Mouse (Mus musculus): ENCODE results near the gene Sept5. TPM values are rescaled to one million over a fixed set of nuclear protein-coding genes. Genes with fewer than 3 reads are reported as not detected.

Gene Sept5
- polyA plus RNA-seq, 1 experiment from 2014 or later: 262 TPM

GRCm38 (mm10) chr16:18636804-18637203 is 7.0 kb upstream of the Sept5 start:
- 65% methylated on average over 3 of the region's 3 CpGs for WGBS
- no peak overlapping the region for H3K9ac ChIP-seq (ENCODE audit: low read depth, low read length)
- ATAC-seq: no peak
- H3K9me3 ChIP-seq (replicated peaks; ENCODE audit: control insufficient read depth, low read length, poor library complexity, severe bottlenecking): no peaks in the 10 kb centered on the region
- no peak overlapping the region for H3K4me2 ChIP-seq (ENCODE audit: low read length)
- no peaks in the 10 kb centered on the region for H3K27me3 ChIP-seq (ENCODE audit: control insufficient read depth, insufficient read depth, low read depth, low read length)
- H3K36me3 ChIP-seq (ENCODE audit: control insufficient read depth, insufficient read depth, low read length): no peaks in the 10 kb centered on the region
- no peaks in the 10 kb centered on the region for H3K4me1 ChIP-seq (ENCODE audit: control insufficient read depth, insufficient read depth, low read length)
- no peak overlapping the region for H3K4me3 ChIP-seq (ENCODE audit: low read depth, low read length)
- H3K27ac ChIP-seq (ENCODE audit: low read length): no peak overlapping the region

GRCm38 (mm10) chr16:18636401-18636800 is 6.6 kb upstream of the Sept5 start:
- Histone ChIP-seq H3K9ac (ENCODE audit: low read depth, low read length) (no peak overlapping the region), H3K4me2 (ENCODE audit: low read length) (no peak overlapping the region), H3K36me3 (ENCODE audit: control insufficient read depth, insufficient read depth, low read length) (no peaks in the 10 kb centered on the region), H3K27me3 (ENCODE audit: control insufficient read depth, insufficient read depth, low read depth, low read length) (no peaks in the 10 kb centered on the region), H3K27ac (ENCODE audit: low read length) (no peak overlapping the region), H3K4me1 (ENCODE audit: control insufficient read depth, insufficient read depth, low read length) (no peaks in the 10 kb centered on the region), H3K9me3 (replicated peaks; ENCODE audit: control insufficient read depth, low read length, poor library complexity, severe bottlenecking) (no peaks in the 10 kb centered on the region), H3K4me3 (ENCODE audit: low read depth, low read length) (no peak overlapping the region)
- 83% methylated on average over 5 of the region's 5 CpGs for WGBS
- no peak for ATAC-seq

GRCm38 (mm10) chr16:18633333-18633732 is 3.6 kb upstream of the Sept5 start:
- no peak for ATAC-seq
- 30% methylated on average over 1 of the region's 1 CpGs for WGBS

GRCm38 (mm10) chr16:18632816-18633215 is 3.1 kb upstream of the Sept5 start:
- Histone ChIP-seq H3K4me3 (ENCODE audit: low read depth, low read length) (no peak overlapping the region), H3K9me3 (replicated peaks; ENCODE audit: control insufficient read depth, low read length, poor library complexity, severe bottlenecking) (no peaks in the 10 kb centered on the region), H3K36me3 (ENCODE audit: control insufficient read depth, insufficient read depth, low read length) (no peaks in the 10 kb centered on the region), H3K4me2 (ENCODE audit: low read length) (no peak overlapping the region), H3K9ac (ENCODE audit: low read depth, low read length) (no peak overlapping the region), H3K4me1 (ENCODE audit: control insufficient read depth, insufficient read depth, low read length) (peaks cover 13% of the 10 kb centered on the region), H3K27me3 (ENCODE audit: control insufficient read depth, insufficient read depth, low read depth, low read length) (no peaks in the 10 kb centered on the region), H3K27ac (ENCODE audit: low read length) (no peak overlapping the region)
- 68% methylated on average over 2 of the region's 2 CpGs for WGBS
- ATAC-seq: no peak

More at GRCm38 (mm10) chr16:18633333-18633732, 3.6 kb upstream of the Sept5 start:
- no peak overlapping the region for H3K4me2 ChIP-seq (ENCODE audit: low read length)
- H3K27me3 ChIP-seq (ENCODE audit: control insufficient read depth, insufficient read depth, low read depth, low read length): no peaks in the 10 kb centered on the region
- peaks cover 8% of the 10 kb centered on the region for H3K4me1 ChIP-seq (ENCODE audit: control insufficient read depth, insufficient read depth, low read length)
- no peaks in the 10 kb centered on the region for H3K36me3 ChIP-seq (ENCODE audit: control insufficient read depth, insufficient read depth, low read length)
- no peak overlapping the region for H3K9ac ChIP-seq (ENCODE audit: low read depth, low read length)
- no peak overlapping the region for H3K27ac ChIP-seq (ENCODE audit: low read length)
- no peaks in the 10 kb centered on the region for H3K9me3 ChIP-seq (replicated peaks; ENCODE audit: control insufficient read depth, low read length, poor library complexity, severe bottlenecking)
- no peak overlapping the region for H3K4me3 ChIP-seq (ENCODE audit: low read depth, low read length)

- Histone ChIP-seq H3K27me3 (ENCODE audit: control insufficient read depth, insufficient read depth, low read depth, low read length) (no peaks in the 10 kb centered on the region), H3K4me1 (ENCODE audit: control insufficient read depth, insufficient read depth, low read length) (peaks cover 21% of the 10 kb centered on the region), H3K9ac (ENCODE audit: low read depth, low read length) (no peak overlapping the region), H3K9me3 (replicated peaks; ENCODE audit: control insufficient read depth, low read length, poor library complexity, severe bottlenecking) (no peaks in the 10 kb centered on the region), H3K27ac (ENCODE audit: low read length) (no peak overlapping the region), H3K36me3 (ENCODE audit: control insufficient read depth, insufficient read depth, low read length) (no peaks in the 10 kb centered on the region), H3K4me3 (ENCODE audit: low read depth, low read length) (no peak overlapping the region), H3K4me2 (ENCODE audit: low read length) (no peak overlapping the region)
- 58% methylated on average over 3 of the region's 3 CpGs for WGBS
- no peak for ATAC-seq
These were observed 2.3 kb upstream of the Sept5 start for GRCm38 (mm10) chr16:18632059-18632458.

GRCm38 (mm10) chr16:18631141-18631540 is 1.4 kb upstream of the Sept5 start:
- ATAC-seq: no peak
- Histone ChIP-seq H3K4me3 (ENCODE audit: low read depth, low read length) (no peak overlapping the region), H3K27ac (ENCODE audit: low read length) (no peak overlapping the region), H3K4me2 (ENCODE audit: low read length) (no peak overlapping the region), H3K4me1 (ENCODE audit: control insufficient read depth, insufficient read depth, low read length) (peaks cover 26% of the 10 kb centered on the region), H3K27me3 (ENCODE audit: control insufficient read depth, insufficient read depth, low read depth, low read length) (no peaks in the 10 kb centered on the region), H3K36me3 (ENCODE audit: control insufficient read depth, insufficient read depth, low read length) (no peaks in the 10 kb centered on the region), H3K9ac (ENCODE audit: low read depth, low read length) (no peak overlapping the region), H3K9me3 (replicated peaks; ENCODE audit: control insufficient read depth, low read length, poor library complexity, severe bottlenecking) (no peaks in the 10 kb centered on the region)
- WGBS: 60% methylated on average over 7 of the region's 7 CpGs

GRCm38 (mm10) chr16:18630291-18630690 is 537 bp upstream of the Sept5 start:
- H3K4me3 ChIP-seq (ENCODE audit: low read depth, low read length): peak overlapping the region; percentile 73
- H3K4me2 ChIP-seq (ENCODE audit: low read length): peak overlapping the region; percentile 100
- ATAC-seq: peak; percentile 4
- no peaks in the 10 kb centered on the region for H3K9me3 ChIP-seq (replicated peaks; ENCODE audit: control insufficient read depth, low read length, poor library complexity, severe bottlenecking)
- peaks cover 31% of the 10 kb centered on the region for H3K4me1 ChIP-seq (ENCODE audit: control insufficient read depth, insufficient read depth, low read length)
- peak overlapping the region; percentile 89 for H3K27ac ChIP-seq (ENCODE audit: low read length)
- H3K9ac ChIP-seq (ENCODE audit: low read depth, low read length): peak overlapping the region; percentile 86
- 51% methylated on average over 5 of the region's 5 CpGs for WGBS
- H3K36me3 ChIP-seq (ENCODE audit: control insufficient read depth, insufficient read depth, low read length): peaks cover 2% of the 10 kb centered on the region
- H3K27me3 ChIP-seq (ENCODE audit: control insufficient read depth, insufficient read depth, low read depth, low read length): no peaks in the 10 kb centered on the region

- H3K27me3 ChIP-seq (ENCODE audit: control insufficient read depth, insufficient read depth, low read depth, low read length): peaks cover 13% of the 10 kb centered on the region
- H3K27ac ChIP-seq (ENCODE audit: low read length): peak overlapping the region; percentile 89
- peak overlapping the region; percentile 86 for H3K9ac ChIP-seq (ENCODE audit: low read depth, low read length)
- no peak; the same call in 1 of the 2 replicates for ATAC-seq
- 53% methylated on average over 1 of the region's 2 CpGs for WGBS
- H3K4me2 ChIP-seq (ENCODE audit: low read length): peak overlapping the region; percentile 100
- peaks cover 31% of the 10 kb centered on the region for H3K4me1 ChIP-seq (ENCODE audit: control insufficient read depth, insufficient read depth, low read length)
- no peaks in the 10 kb centered on the region for H3K9me3 ChIP-seq (replicated peaks; ENCODE audit: control insufficient read depth, low read length, poor library complexity, severe bottlenecking)
- peak overlapping the region; percentile 73 for H3K4me3 ChIP-seq (ENCODE audit: low read depth, low read length)
- peaks cover 16% of the 10 kb centered on the region for H3K36me3 ChIP-seq (ENCODE audit: control insufficient read depth, insufficient read depth, low read length)
These were observed 810 bp downstream of the Sept5 start for GRCm38 (mm10) chr16:18628948-18629340.

- ATAC-seq: peak; percentile 4; the same call in 1 of the 2 replicates
- H3K27me3 ChIP-seq (ENCODE audit: control insufficient read depth, insufficient read depth, low read depth, low read length): peaks cover 19% of the 10 kb centered on the region
- H3K9ac ChIP-seq (ENCODE audit: low read depth, low read length): peak overlapping the region; percentile 86
- H3K4me1 ChIP-seq (ENCODE audit: control insufficient read depth, insufficient read depth, low read length): peaks cover 31% of the 10 kb centered on the region
- H3K36me3 ChIP-seq (ENCODE audit: control insufficient read depth, insufficient read depth, low read length): peaks cover 21% of the 10 kb centered on the region
- 45% methylated on average over 7 of the region's 7 CpGs for WGBS
- H3K4me2 ChIP-seq (ENCODE audit: low read length): peak overlapping the region; percentile 100
- peak overlapping the region; percentile 89 for H3K27ac ChIP-seq (ENCODE audit: low read length)
- peak overlapping the region; percentile 73 for H3K4me3 ChIP-seq (ENCODE audit: low read depth, low read length)
- H3K9me3 ChIP-seq (replicated peaks; ENCODE audit: control insufficient read depth, low read length, poor library complexity, severe bottlenecking): no peaks in the 10 kb centered on the region
These were observed 1.4 kb downstream of the Sept5 start for GRCm38 (mm10) chr16:18628206-18628947.

Data from midbrain, embryonic 16.5 days (tissue).